Mouse (Mus musculus) spleen, adult 18-20 months (tissue): ENCODE data around the gene Ube3b.

ENCODE experiments used
- DNase-seq, 2 experiments: peaks; one replicate each; pipeline ENCODE4 v3.0.0; 2022; ENCODE audit warnings: mixed read lengths in 2 of 2

Gene Ube3b

DNA sequence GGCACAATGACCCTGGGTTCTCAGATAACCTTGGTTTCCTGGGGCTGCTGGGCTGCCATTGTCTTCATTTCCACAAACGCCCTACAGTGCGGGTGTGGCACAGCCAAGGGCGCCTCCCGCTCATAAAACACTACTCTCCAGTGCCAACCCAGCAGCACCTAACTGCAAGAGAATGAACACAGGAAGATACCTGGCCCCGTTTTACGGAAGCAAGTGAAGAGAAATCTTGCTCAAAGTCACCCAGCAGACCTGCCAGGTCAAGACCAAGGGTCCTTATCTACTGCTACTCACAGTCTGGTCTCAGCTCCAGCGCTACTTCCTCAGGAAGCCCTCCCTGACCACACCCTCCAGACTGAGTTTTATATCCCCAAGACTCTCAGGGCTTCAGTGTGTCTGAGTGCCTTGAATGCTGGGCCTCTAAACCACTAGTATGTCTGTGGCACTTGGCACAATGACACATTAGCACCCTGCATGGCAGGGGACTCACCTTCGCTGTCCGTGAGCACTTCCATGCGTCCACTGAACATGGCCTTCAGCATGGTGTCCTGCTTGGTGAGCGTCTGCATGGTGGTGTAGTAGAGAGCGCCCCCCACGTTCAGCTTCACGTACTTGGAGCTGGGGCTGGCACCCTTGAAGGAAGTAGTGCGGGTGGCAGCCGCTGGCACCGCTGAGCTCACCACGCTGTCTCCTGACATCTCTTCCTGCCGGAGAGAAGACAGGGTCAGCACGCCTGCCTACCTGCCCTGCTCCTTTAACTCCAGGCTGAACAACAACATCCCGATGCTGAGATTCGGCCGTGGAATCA, 5.8 kb upstream of the Ube3b start:
- DNase-seq: peak in 1 of 2 experiments; percentile 22

DNA sequence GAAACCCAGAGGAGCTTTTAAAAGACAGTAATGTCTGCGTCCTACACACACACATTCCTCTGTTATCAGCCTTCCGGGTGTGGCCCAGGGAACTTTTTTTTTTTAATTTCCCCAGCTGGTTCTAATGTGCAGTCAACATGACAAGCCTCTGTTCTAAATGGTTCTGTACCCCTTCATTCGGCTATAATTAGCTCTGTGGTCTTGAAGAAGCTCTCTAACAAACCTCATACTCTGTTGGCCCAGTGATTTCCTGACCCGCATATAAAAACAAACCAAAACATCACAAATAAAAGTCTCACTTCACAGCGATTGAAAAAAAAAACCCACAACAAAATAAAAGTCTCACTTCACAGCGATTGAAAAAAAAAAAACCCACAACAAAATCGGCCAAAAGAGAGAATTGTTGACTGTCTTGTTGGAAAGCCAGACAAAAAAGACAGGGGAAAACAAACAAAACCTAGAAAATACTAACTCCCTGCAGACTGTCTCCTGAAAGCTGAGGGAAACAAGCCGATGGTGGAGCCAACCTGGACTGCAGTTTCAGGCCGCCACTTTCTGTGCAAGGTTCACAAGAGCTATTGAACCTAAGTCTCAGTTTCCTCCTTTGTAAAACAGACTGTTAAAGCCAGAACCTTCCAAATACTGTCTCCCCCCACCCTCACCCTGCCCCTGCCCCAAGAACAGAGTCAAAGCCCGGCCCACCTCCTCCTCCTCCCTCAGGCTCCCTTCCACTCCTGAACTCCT, 2.1 kb upstream of the Ube3b start:
- no peak for DNase-seq

DNA sequence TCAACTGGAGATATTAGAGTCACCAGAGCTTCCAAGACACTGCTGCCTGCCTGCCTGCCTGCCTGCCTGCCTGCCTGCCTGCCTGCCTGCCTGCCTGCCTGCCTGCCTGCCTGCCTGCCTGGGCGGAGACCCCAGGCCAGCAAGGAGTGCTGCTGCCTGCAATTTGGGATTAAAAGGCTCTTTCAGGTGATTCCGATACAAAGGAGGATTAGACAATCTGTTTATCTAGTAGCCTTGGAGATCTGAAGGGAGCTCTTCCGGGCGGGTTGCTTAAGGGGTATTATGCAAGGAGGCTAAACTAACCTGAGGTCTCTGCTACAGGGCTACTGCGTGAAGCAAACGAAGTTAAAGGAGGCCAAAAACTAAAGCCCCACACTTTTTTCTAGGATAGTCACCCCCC, 1.5 kb upstream of the Ube3b start:
- no peak for DNase-seq

DNA sequence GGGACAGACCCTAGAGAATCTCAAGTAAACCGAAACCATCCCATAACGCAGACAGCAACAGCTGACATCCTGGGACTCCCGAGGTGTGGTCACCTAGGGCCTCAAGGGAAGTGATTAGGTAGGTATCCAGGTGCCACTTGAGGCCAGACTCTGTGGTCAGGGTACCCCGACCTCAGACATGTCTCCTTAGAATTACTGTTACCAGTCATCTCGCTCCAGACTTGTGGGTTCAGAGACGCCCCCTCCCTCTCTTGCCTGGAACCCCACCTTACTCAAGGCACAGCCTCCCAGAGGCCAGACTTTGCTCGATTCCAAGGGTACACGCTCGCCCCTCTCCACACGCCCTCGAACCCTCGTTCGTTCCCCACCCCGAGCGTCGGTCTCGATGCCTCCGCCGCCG, 644 bp upstream of the Ube3b start:
- DNase-seq: peak in 1 of 2 experiments; percentile 11

DNA sequence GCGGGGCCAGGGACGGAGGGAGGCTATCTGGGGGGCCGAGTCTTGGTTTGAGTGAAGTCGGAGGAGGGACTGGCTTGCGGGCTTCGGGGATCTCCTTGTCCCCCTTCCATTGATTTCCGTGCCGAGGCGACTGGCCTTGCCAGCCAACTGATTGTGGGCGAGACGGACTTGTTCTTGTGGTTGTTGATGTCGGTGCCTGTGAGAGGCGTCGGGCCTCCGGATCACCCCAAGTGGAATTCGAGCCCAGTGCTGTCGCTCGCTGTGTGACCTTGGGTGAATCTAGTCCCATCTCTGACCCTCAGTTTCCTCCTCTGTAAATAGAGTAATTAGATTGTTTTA, 575 bp downstream of the Ube3b start:
- no peak for DNase-seq

DNA sequence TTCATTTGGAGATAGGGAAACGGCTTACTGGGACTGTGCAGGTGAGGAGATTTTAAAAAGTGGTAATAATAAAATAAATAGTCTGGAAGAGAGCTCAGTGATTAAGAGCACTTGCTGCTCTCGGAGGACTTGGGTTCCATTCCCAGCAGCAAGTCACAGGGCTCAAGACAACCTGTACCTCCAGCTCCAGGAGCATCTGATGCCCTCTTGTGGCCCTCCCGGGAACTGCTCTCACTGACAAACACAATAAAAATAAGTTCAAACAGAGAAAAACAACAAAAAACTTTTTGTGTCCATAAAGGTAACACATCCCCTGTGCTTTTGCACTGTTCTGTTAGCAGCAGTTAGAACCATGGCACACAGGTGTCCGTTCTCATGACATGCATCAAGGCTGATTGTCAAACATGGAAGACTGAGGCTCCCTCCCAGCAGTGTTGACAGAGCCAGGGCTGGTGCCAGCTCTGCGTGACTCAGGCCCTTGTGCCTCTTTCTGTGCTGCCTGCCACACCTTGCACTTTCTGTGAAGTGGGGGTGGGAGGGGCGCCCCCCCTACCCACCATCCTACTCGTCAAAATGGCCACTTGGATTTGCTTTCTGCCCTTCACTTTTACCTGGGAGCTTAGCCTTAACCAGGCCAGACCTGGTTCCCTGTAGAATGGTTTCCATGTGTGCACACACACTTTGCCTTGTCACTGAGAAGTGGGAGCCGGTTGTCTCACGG, 2.9 kb downstream of the Ube3b start:
- DNase-seq: peak in 1 of 2 experiments; percentile 57

DNA sequence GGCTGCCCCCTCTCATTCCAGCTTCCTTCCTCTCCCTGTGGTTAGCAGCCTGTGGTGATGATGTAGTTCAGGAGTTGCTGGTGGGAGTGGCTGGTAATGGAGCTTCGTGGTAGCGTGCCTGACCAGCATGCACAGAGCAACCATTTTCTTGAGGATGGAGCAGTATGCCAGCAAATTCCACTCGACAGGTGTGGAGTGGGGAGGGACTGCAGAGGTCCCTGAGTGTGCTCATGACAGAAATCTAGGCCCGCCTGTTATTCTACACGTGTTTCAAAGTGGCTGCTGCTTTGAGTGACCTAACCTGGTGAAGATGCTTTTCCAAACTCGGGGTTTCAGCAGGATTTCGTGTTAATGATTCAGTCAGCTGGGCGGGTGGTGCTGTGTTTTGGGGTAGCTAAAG, 4.0 kb downstream of the Ube3b start:
- DNase-seq: no peak

DNA sequence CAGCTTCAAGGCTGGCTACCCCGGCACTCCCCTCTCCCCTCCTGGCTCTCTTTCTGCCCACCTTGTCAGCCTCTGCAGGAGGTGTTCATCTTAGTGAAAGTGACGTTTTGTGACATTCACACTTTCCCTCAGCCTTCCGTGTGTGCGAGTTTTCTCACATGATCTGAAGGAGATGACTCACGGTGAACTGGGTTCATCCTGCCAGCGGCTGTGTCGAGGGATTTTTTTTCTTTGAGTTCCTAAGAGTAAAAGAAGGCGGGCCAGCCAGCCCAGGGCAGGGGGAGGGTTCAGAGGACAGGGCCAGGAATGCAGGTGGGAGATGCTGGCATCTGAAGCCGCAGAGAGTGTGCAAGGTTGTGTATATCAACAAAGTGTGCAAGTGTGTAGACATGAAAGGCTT, 12.8 kb downstream of the Ube3b start:
- DNase-seq: no peak

DNA sequence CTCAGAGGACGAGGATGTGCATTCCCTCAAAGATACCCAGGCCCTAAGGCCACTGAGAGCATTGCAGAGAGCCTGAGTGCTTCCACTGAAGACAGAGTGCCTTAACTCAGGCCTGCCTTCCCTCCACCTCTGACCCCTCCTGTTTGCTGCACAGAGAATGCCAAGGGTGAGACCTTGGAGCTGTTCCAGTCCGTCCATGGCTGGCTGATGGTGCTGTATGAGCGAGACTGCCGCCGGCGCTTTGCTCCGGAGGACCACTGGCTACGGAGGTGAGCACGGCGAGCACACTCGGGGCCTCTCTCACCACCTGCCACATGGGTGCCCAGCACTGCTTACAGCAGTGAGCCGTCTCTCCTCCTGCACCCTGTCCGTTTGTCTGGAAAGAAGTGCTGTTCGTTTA, 26.2 kb downstream of the Ube3b start:
- DNase-seq: no peak

DNA sequence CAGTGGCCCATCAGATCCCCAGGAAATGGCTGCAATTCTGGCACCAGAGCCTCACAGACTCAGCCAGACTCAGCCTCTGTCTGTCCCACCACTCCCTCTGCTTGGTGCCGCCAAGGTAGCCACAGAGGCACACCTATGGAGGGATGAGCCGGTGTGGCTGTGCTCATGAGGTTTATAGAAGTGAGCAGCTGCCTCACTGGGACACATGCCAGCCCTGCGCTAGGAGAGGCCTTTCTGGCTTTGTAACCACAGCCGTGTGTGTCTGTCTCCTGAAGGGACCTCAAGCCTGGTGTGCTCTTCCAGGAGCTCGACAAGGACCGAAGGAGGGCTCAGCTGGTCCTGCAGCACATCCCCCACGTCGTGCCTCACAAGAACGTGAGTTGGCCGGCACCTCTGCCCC, 26.9 kb downstream of the Ube3b start:
- DNase-seq: no peak

DNA sequence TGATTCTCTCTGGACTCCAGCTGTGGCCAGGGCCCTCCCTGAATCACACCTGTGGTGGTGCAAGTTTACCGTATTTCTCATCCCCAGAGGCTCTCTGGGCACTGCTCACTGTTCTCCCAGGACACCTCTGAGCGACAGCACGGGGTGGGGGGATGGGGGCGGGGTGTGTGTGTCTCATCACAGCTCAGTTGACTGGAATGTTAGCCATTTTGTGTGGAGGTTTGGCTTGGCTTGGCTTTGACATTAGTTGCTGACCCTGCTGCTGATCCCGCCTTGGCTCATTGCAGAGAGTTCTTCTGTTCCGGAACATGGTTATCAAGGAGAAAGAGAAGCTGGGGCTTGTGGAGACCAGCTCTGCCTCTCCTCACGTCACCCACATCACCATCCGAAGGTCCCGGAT, 27.4 kb downstream of the Ube3b start:
- no peak for DNase-seq

DNA sequence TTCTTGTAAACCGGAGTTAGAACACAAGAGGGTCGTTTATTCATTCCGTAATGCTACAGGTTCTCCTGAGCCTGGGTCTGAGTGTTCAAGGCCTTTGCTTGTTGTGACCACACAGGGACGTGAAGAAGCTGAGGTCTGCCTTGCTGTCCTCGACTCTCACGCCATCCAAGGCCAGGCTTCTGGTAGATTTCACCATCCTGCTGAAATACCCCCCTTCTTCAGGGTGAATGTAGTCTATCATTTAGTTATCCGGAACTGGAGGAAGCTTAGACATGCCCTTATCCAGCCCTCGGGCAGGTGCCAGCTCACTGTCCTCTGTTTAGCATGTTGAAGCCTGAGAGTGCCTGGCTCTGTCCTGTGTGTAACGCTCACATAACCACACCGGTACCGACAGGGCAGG, 28.4 kb downstream of the Ube3b start:
- no peak for DNase-seq

DNA sequence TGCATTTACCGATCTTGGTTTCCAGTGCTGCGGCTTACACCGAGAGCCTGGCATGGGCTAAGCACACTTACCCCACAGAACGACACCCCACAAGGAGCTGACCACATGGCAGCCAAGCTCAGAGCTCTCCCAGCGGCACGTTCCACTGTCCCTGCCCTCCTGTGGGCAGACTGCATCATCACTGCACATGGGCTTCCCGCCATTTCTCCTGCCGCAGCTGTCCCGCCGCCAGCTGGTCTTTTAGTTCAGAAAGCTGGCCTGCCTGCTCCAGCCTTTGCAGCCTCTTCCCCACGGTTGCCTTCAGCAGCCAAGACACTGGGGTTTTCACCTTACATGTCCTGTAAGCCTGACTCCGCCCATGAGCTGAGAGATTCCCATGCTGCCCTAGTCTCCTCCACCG, 30.0 kb downstream of the Ube3b start:
- DNase-seq: no peak

DNA sequence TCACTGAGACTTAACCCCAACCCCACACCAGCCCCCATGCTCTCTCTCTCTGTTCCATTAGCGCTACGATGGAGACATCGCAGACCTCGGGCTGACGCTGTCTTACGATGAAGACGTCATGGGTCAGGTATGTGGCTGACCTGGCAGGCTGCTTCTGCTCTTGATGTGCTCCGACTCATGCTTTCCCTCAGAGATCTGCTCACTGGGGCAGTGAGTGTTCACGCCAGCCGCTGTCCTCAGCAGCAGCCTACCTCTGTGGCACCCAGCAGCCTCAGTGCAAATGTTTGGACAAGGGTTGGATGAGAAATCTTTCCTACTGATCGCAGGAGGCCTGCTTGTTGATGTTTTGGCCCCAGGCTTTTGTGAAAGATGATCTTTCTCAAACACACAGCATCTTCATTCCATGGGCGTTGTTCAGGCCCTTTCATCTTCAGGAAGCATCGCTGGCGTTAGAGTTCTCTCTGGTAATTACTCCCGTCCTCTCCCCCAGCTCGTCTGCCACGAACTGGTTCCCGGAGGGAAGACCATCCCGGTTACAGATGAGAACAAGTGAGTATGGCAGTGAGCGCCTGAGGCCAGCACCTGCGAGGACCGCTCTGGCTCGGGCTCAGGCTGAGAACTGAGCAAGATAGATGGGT, 32.1 kb downstream of the Ube3b start:
- no peak for DNase-seq

DNA sequence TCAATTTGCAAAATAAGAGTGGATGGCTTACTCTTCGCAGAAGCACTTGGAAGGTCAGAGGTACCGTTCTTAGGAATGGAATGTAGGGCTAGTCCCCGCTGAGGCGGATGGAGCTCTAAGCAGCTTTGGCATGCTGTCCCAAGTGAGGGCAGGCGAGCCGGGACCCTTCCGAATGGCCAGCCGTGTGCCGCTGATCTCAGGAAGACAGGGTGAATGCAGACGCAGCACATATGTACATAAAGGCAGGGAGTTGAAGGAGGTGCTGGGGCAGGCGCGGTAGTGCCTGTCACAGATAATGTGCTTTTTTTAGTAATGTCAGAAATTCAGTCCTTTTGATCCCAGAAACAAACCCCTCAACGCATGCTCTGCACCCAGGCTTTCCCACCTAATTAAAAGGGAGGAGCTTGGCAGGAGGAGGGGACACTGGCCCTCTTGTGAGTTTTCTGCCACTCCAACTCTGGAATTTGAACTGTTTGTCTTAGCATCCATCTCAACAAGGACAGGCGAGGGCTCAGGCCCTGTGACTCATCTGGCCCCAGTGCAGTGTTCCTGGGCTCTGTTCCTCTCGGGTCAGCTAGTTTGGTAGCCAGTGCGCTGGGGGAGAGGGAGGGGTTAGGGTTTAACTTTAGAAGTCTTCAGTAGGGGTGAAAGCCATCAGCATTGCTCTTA, 32.8 kb downstream of the Ube3b start:
- DNase-seq: no peak

DNA sequence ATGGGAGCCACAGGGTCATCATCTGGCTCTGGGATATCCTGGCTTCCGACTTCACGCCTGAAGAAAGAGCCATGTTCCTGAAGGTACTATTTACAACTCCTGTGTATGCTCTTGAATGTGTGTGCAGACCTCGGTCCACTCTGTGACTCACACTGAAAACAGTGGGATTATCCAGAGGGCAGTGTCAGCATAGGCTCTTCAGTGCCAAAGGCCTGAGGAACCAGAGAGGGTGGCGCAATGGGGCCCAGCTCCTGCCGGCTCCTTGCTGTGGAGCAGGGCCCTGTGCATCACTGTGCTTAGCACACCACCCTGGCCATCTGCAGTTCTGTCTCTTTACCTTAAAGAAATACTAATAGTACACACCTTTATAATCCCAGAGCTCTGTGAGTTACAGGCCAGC, 35.2 kb downstream of the Ube3b start:
- DNase-seq: no peak

DNA sequence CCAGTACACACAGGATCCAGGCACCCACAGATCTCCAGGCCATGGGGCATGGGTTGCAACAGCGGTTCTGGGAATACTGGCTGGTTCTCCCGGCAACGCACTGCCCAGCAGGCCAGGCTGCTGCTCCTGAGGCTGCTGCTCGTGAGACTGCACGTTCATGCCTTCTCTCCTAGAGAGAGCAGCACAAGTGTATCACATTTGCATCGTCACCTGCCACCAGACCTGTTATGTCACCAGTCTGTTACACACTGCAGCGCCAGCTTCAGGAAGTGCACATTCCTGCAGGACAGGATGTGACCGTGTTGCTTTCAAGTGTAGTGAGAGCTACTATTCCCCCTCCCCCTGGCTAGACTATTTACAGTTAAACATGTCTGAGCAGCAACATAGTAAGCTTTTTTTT, 36.4 kb downstream of the Ube3b start:
- DNase-seq: no peak

DNA sequence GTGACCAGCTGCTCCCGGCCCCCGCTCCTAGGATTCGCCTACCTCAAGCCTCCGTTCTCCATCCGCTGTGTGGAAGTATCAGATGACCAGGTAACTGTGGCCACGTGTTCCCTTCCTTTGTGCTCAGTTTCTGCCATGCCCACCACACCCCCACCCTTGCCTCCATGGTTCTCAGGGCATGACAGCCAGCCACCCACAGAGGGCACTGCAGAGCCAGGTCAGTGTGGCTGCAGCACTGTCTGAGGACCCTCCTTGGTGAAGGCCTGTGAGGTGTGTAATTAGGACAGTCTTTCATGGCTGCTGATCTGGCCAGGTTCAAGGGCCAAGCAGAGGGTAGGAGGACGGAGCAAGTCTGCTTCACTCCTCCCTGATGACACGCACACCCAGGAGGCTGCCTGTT, 38.1 kb downstream of the Ube3b start:
- no peak for DNase-seq

DNA sequence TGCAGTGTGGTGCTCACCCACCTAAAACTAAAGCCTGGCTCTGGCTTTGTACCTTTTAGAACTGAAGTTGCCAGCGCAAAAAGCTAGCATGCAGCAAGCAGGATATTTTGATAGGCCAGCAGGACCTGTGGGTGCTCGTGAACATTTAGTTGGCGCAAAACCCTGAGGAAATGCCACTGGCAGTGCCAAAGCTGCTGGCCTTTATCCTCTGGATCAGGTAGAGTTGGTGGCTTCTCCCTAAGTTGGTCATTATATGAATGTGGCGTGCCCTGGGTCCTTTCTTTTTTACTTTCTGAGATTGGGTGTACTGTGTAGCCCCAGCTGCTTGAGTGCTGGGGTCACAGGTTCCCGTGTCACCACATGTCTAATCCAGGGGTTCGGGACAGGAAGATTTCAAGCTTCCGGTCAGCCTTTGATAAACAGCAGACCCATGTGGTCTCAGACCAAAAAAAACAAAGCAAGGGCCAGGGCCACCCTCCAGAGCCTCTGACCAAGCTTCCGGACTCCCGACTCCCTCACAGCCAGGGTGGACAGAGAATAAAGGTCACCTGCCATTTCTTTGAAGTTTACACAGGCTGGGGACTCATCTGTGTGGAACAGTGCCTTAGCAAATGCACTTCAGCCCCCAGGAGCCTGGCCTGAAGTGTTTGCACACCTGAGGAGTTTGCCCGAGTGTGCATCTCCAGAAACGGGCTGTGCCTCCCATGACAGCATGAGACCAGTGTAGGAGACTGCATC, 41.3 kb downstream of the Ube3b start:
- DNase-seq: no peak

DNA sequence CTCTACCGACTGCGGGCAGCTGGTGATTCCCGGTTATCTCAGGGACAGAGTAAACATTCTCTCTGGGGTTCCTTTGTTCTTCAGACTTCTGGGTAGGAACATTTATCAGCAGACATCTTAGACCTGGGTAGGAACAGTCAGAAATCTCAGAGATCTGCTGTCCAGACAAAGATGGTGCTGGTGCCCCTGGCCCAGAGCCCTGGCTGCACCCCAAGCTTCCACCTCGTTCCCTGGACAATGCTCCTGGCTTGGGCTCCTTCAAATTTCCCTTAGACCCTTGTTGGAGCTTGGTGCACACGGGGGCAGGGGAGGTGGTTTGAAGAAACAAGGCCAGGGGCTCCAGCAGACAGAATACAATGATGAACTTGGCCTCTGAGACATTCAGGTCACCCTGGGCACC, 42.2 kb downstream of the Ube3b start:
- DNase-seq: no peak

DNA sequence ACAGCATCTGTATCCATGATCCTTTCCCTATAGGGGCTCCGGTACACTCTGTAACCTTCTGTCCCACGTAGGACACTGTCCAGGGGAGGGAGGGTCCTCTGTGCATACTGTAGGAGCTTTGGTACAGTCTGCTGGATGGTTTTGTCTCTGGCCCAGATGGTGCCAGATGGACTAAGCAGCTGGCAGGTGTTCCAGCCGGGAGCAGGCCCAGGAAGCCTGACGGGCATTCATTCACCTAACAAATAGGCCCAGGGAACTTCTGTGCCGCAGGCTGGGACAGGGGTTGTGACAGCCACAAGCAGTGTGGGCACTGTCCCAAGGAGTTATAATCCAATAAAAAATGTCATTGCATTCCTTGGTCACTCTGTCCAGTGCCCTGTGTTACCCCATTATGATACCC, 43.6 kb downstream of the Ube3b start:
- DNase-seq: no peak

DNA sequence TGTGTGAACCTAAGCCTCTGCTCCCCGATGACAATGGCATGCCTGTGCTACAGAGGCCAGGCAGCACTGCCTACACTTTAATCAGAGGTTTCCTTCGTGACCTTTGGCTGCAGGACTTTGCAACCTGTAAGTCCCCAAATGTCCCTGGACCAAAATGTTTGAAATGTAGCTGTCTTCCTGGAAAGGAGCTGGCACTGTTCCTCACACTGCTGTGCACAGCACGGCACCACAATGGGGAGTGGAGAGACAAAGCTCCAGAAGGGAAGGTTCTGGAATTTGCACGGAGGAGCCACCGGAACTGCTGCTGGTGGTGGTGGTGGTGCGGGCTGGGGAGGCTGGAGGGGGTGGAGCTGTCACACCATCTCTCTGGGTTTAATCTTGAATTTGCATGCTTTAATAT, 46.3 kb downstream of the Ube3b start:
- DNase-seq: no peak
